Mouse (Mus musculus): Measurements from ENCODE around the gene Pla2g4e. TPM values are rescaled to one million over a fixed set of nuclear protein-coding genes. Genes with fewer than 3 reads are reported as not detected.

Gene Pla2g4e
- total RNA-seq, 2 experiments from 2014 or later = 31.0 to 35.1 TPM

DNA sequence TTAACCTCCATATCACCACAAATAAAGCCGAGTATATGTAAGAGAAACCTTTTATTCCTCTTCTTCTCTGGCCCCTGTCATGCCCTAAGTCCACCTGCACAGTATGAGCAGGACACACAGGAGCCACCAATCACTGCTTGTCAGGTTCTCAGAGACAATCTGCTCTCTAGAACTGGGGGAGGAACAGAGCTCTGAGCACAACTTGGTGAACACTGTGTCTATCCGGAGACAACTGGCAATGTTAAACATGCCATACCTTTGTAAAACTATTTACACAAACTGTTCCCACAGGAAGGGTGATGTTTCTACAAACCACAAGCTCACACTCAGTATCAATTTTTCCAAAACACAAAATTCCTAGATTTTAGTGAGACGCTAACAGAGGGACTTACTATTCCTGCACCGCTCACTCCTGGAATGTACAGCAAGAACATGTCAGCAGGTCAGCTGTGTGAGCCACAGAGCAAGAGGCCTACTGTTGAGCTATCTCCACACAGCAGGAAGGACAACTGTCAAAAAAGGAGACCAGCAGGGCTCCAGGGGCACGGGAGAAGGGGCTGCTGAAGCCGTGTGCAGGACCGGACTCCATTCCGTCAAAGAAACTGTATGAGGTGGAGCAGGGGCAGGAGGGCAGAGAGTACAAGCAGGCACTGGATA, 115.8 kb downstream of the Pla2g4e start:
- intact Hi-C loops (cut with DNase I; ENCODE audit: low total_unique reads) = no loop called here
- DNase-seq = no peak

DNA sequence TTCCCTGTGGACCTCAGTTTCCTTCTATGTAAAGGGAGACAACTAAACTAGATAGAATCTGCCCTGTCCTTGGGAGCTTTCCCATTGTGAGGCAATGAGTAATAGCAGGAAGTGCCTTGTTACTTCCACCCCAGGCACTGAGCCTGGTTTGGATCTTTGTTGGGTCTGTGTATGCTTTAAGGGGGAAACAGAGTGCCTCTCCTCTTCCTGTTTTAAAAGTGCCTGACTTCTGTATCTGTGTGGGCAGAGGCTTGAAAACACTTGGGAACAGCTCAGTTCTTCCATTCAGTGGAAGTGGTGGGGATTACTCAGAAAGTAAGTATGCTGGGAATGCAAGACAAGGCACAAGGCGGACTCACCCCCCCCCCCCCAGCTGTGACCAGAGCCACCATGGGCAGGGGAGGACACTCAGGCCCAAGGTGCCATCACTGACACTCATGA, 116.5 kb downstream of the Pla2g4e start:
- intact Hi-C loops (cut with DNase I; ENCODE audit: low total_unique reads) = no loop called here
- no peak for DNase-seq

DNA sequence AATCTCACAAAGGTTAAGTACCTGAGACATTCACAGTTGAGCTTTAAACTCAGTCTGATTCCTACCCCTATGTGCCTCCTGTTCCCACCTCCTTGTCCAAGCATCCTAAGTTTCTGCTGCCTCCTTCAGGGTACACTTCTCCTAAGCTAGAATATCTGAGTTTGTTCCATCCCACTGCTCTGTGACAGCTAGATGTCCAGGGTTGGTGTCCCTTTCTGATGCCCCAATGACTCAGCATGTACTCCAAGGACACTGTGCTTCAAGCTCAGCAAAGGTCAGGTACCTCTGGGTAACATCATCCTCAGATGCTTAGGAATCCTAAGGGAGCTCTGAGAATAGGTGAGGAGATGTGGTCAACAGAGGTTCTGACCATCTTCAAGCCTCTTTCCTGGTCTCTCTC, 117.1 kb downstream of the Pla2g4e start:
- DNase-seq = no peak
- intact Hi-C loops (cut with DNase I; ENCODE audit: low total_unique reads) = no loop called here

DNA sequence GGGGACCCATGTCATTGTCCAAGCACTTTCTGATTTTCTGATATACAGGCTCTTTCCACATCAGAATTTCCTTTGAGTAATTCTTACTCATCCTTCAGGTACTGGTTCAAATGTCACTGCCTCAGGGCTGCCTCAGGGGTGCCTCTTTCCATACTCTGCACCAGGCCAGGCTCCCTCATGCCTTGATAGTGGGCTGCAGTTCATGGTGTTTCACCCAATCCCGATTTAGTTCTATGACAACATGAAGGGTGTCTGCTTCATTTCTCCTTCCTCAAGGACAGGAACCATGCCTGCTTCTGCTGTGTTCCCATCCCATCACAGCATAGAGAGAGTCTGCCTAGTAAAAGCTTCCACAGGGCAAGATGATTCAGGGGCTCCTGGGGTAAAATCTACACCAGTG, 118.2 kb downstream of the Pla2g4e start:
- intact Hi-C loops (cut with DNase I; ENCODE audit: low total_unique reads) = no loop called here
- no peak for DNase-seq

GRCm38 (mm10) chr2:120126408-120126807, 118.7 kb downstream of the Pla2g4e start:
- DNase-seq = no peak
- intact Hi-C loops (cut with DNase I; ENCODE audit: low total_unique reads) = no loop called here

- intact Hi-C loops (cut with DNase I; ENCODE audit: low total_unique reads) = no loop called here
- DNase-seq = no peak
Measured at GRCm38 (mm10) chr2:120125461-120125860, 119.7 kb downstream of the Pla2g4e start.

GRCm38 (mm10) chr2:120124946-120125345, 120.2 kb downstream of the Pla2g4e start:
- intact Hi-C loops (cut with DNase I; ENCODE audit: low total_unique reads) = no loop called here
- no peak for DNase-seq

DNA sequence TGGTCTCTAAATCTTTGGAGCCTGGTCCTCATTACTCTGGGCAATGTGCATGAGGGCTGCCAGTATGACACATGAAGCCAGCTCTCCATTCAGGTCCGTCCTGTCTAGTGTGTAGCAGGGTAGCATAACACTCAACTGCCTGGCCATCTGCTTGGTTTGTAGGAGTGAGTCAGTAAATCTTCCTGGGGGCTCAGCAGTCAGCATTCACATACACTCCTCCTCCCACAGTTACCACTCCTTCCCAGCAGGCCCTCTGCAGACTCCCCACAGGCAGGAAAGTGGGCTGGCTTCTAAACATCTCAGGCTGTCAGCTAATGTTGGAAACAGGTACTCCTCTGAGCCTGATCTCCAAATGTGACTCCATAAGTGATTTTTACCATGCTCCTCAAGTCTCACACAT, 121.0 kb downstream of the Pla2g4e start:
- no peak for DNase-seq
- intact Hi-C loops (cut with DNase I; ENCODE audit: low total_unique reads) = no loop called here

GRCm38 (mm10) chr2:120122983-120123382, 122.2 kb downstream of the Pla2g4e start:
- intact Hi-C loops (cut with DNase I; ENCODE audit: low total_unique reads) = no loop called here
- DNase-seq = no peak

DNA sequence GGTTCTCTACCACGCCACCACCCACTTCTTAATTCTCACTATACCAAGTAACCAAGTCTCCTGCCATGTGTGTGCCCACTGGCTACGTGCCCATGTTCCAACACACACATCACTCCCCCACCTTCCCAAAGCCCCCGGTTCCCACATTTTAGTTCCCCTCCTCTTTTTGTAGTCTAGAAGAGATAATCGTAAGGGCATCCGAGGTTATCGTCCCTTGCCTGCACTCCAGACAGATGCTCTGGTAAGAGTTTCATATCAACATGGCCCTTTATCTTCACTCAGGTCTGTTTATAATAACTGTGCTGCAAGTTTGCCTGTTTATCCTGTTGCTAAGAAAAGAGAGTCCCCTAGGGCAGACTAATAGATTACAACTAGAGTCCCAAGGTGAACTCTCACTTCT, 127.8 kb downstream of the Pla2g4e start:
- DNase-seq = no peak
- intact Hi-C loops (cut with DNase I; ENCODE audit: low total_unique reads) = no loop called here

Other genes starting within 250 kb of the Pla2g4e start
- 1 to 10 TPM; 3.0 to 4.7 TPM for gene Jmjd7, start 217.9 kb downstream of the Pla2g4e start, total RNA-seq (2021)
- gene Gm28042, start 217.8 kb downstream of the Pla2g4e start, total RNA-seq (2021) = under 1 TPM; 0.41 to 0.42 TPM
- gene Pla2g4b, start 211.9 kb downstream of the Pla2g4e start, total RNA-seq (2021) = under 1 TPM; 0.51 to 0.84 TPM
- gene Ehd4, start 90.7 kb downstream of the Pla2g4e start, total RNA-seq (2021) = 10 to 100 TPM; 72.8 to 89.4 TPM
- not detected for gene Pla2g4d, start 43.9 kb upstream of the Pla2g4e start, total RNA-seq (2021)
- gene Pla2g4f, start 68.8 kb upstream of the Pla2g4e start, total RNA-seq (2021) = not detected
- gene Vps39, start 107.8 kb upstream of the Pla2g4e start, total RNA-seq (2021) = 10 to 100 TPM; 17.7 to 18.2 TPM
- 10 to 100 TPM; 31.8 to 37.0 TPM for gene Ganc, start 158.6 kb upstream of the Pla2g4e start, total RNA-seq (2021)
- 10 to 100 TPM; 33.0 to 42.5 TPM for gene Tmem87a, start 158.8 kb upstream of the Pla2g4e start, total RNA-seq (2021)
- gene Capn3, start 210.7 kb upstream of the Pla2g4e start, total RNA-seq (2021) = 10 to 100 TPM; 88.0 to 92.1 TPM

All from gastrocnemius, postnatal 14 days (tissue).